Mouse (Mus musculus) common myeloid progenitor, adult 5-6 weeks (primary cell): ENCODE measurements around the gene Adra1d. TPM values are rescaled to one million over a fixed set of nuclear protein-coding genes. Genes with fewer than 3 reads are reported as not detected.

Experiments
- ATAC-seq: replicated peaks from 2 replicates; pipeline ENCODE4 v1.8.0; 2016; ENCODE audit warnings: low read depth, mild to moderate bottlenecking, moderate TSS enrichment, inconsistent platforms; ENCODE audit not compliant: poor library complexity, severe bottlenecking
- total RNA-seq: library from RNA; stranded (forward); fragments of 200-1000, 187-1606 nt; gene quantifications from 2 replicates; pipeline ENCODE4 v1.2.3, GENCODE M21; 2017

Gene Adra1d
- total RNA-seq, 1 experiment from 2014 or later: not detected

DNA sequence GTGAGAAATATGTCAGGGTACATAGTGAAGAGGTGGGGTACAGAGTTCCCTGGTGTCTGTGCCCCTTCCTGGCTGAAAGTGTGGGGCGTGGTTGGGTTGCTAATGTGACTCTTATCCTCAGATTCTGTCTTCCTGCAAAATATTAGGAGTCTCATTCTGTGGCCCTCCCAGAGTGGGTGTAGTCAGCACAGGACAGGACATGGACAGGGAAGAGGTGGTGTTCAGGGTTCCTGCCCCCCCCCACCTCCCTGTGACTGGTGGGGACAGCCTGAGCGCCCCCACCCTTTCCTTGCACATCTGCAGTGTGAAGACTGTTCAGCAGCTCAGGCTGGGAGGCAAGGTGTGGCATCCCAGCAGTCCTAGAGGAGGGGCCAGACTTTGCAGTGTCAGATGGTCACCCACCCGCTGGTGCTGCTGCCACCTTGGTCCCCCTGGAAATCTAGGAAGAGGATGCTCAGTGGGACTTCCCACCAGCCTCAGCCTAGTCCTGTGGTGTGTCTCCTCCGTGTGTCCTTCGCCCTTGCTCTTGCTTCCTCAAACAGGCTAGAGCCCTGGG is 62.7 kb downstream of the Adra1d start:
- no peak for ATAC-seq

DNA sequence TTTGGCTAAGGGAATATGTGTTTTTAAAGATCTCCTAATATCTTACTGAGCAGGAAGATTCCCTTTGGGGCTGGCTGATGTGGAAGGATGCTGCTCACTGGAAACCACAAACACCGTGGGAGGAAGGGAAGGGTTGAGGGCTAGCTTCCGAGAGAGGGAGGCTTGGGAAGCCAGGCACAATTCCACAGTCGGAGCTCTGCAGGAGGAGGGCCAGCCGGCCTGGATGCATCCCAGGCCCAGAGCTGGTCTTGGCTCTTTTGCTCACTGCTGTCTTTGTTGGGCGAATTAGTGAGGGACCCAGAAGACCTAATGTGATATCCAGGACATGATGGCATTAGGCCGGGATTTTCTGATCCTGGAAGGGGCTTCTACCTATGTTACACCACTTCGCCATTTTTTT is 63.9 kb downstream of the Adra1d start:
- ATAC-seq: no peak

- peak; percentile 72 for ATAC-seq
These were observed 64.7 kb downstream of the Adra1d start for GRCm38 (mm10) chr2:131497224-131497856.

- peak; percentile 51 for ATAC-seq
These were observed 65.8 kb downstream of the Adra1d start for GRCm38 (mm10) chr2:131496125-131496820.

Other genes starting within 250 kb of the Adra1d start
- gene Rnf24, start 209.4 kb downstream of the Adra1d start, total RNA-seq: 0.82 and 3.7 TPM in 2 replicates
- 9.3 and 23.2 TPM in 2 replicates for gene Smox, start 70.8 kb downstream of the Adra1d start, total RNA-seq